Mouse (Mus musculus) embryonic fibroblast, embryonic 13.5 days (primary cell): Measurements from ENCODE around the gene Thbs3. TPM values are rescaled to one million over a fixed set of nuclear protein-coding genes. Genes with fewer than 3 reads are reported as not detected.

Experiments used
- H3K27ac ChIP-seq: 2 replicates; pipeline ENCODE4 v1.5.1; 2012; ENCODE audit warnings: low read length, control low read depth, inconsistent platforms; ENCODE audit not compliant: insufficient read depth
- H3K4me1 ChIP-seq: 2 replicates; pipeline ENCODE4 v1.6.1; 2011; ENCODE audit warnings: low read length; ENCODE audit not compliant: control insufficient read depth, insufficient read depth
- H3K4me3 ChIP-seq: 2 replicates; pipeline ENCODE4 v1.5.1; 2011; ENCODE audit warnings: mild to moderate bottlenecking, control low read depth, low read length; ENCODE audit not compliant: insufficient read depth
- CTCF ChIP-seq: IDR thresholded peaks from 2 replicates; pipeline ENCODE4 v1.5.1; 2011; ENCODE audit warnings: mild to moderate bottlenecking, control low read depth, low read length, moderate library complexity, borderline replicate concordance; ENCODE audit not compliant: insufficient read depth
- POLR2A ChIP-seq: IDR thresholded peaks from 2 replicates; pipeline ENCODE4 v1.6.1; 2011; ENCODE audit warnings: low read depth, mild to moderate bottlenecking, control low read depth, low read length, moderate library complexity
- polyA plus RNA-seq: library from polyadenylated mRNA; stranded (reverse); fragments of >200 nt; gene quantifications from 2 replicates; pipeline ENCODE4 v1.2.4, GENCODE M21; 2011; ENCODE audit warnings: low read depth; ENCODE audit not compliant: missing spikeins, insufficient read length

Gene Thbs3
- polyA plus RNA-seq, 1 experiment, result 83.1 TPM

DNA sequence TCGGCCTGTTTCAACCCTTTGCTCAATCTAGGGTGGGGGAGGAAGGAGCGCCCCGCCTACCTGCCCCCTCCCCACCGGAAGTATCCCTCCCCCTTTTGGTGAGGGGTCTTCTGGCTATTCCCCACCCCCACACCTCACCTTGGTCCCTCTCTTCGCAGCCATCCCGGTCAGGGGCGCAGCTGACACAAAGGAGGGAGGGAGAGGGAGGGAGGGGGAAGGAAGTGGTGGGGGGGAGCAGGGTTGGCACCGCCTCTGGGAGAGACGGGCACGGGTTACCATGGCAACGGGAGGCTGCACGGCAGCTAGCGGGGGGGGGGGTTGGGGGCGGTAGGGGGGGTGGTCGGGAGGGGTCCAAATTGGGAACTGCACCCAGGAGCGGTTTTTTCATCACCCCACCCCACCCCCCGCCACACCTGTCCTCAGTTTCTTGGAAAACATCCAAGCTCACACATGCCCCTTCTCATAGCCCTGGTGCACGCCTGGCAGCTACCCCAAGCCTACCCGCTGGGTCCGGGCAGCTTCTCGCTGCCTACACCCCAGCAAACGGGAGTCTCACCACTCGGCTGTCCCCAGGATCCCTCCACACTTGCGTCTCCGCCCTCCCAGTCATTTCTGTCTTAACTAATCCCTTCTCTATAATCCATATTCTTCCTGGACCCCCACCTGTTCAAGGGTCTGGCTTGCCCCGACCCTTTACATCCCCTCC lies 30.2 kb downstream of the Thbs3 start:
- H3K4me1 ChIP-seq, result peaks cover 4% of the 10 kb centered on the region; the same call in 1 of the 2 replicates
- TF ChIP-seq POLR2A, result peak; percentile 28; the same call in 1 of the 2 replicates
- no peak for TF ChIP-seq CTCF

DNA sequence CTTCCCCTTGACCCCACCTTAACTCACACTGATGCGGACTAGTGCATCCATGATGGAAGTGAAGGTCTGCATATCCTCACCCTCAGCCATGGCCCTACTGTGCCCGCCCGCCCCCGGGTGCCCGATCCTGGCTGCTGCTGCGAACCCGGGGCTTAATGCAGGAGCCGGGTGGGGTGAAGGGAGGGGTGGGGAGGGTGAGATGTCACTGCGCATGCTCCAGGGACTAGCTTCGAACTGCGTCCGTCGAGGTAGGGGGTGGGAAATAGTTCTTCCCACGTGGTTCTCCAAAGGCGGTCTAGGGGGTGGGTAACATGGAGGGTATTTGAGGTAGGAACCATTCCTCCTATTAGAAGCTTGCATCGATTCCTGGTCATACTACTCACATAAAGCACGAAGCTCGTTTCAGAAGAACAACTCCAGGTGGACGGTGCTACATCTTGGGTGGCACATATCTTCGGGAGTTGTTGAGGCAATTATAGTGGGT lies 30.8 kb downstream of the Thbs3 start, which contains the start of gene Krtcap2:
Gene Krtcap2, plus strand, starts transcription at position 279 of the 484 bp plus-strand sequence.
- H3K27ac ChIP-seq, result peak within 1 kb of the TSS; percentile 77
- TF ChIP-seq POLR2A (peak; percentile 48), CTCF (no peak)
- H3K4me3 ChIP-seq, result peak within 1 kb of the TSS; percentile 76
- peaks cover 4% of the 10 kb centered on the region; the same call in 1 of the 2 replicates for H3K4me1 ChIP-seq

More for the DNA sequence above, 30.2 kb downstream of the Thbs3 start:
- H3K27ac ChIP-seq, result peak overlapping the region; percentile 70
- peak overlapping the region; percentile 56 for H3K4me3 ChIP-seq

DNA sequence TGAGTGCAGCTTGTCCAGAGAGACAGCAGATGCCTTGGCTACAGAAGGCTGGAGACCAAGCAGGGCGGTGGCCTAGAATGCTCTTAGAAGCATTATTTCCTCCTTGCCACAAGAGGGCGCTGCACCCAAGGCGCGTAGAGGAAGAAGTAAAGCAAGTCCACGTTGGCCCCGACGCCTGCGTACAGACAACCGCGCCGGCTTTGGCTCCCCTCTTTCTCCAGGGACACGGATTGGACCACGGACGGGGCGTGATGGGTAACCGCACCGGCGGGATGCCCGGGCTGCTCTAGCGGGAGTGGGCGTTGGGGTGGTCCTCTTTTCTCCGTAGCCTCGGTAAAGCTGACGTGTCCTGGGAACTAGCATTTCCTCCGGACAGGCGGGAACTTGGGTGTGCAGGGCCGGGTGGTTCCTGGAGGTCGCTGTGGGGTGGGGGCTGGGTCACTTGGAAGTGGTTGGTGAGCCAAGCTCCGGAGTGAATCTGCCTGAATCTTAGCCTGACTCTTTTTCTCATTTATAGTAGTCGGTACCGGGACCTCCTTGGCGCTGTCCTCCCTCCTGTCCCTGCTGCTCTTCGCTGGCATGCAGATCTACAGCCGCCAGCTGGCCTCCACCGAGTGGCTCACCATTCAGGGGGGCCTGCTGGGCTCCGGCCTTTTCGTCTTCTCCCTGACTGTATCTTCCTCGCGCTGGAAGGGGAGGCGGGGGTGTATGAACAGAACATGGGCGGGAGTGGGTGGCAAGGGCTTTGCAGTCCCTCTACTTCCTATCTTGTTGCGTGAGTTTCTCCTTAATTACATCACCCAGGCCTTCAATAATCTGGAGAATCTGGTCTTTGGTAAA lies 31.5 kb downstream of the Thbs3 start, which contains the start of gene Trim46:
Gene Trim46, minus strand, starts transcription at position 49 of the 840 bp plus-strand sequence.
- Histone ChIP-seq H3K27ac (peak within 1 kb of the TSS; percentile 77), H3K4me3 (peak within 1 kb of the TSS; percentile 76), H3K4me1 (peaks cover 4% of the 10 kb centered on the region; the same call in 1 of the 2 replicates)
- TF ChIP-seq CTCF (peak; percentile 91; the same call in 1 of the 2 replicates), POLR2A (peak; percentile 63)

DNA sequence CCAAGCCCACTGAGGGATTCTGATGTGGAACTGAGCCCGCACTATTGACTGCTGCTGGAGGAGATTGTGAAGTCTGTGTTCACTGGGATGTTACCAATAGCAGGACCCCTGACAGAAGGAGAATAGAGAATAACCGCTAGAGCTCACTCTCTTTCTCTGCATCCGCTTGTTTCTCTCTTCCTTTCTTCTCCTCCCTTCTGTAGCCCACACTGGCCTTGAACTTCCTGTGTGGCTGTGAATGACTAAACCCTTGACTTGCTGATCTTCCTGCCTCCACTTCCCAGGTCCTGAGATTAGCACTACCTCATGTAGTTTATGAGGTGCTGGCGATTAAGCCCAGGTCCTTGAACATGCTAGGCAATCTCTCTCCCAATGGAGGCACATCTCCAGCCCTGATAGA lies 32.5 kb downstream of the Thbs3 start:
- H3K4me1 ChIP-seq, result peaks cover 4% of the 10 kb centered on the region; the same call in 1 of the 2 replicates
- TF ChIP-seq CTCF (no peak), POLR2A (0 out of 2 replicates have a peak, but pooled peaks have one; percentile 24)
- peak overlapping the region; percentile 76 for H3K4me3 ChIP-seq
- H3K27ac ChIP-seq, result peak overlapping the region; percentile 15; the same call in 1 of the 2 replicates

DNA sequence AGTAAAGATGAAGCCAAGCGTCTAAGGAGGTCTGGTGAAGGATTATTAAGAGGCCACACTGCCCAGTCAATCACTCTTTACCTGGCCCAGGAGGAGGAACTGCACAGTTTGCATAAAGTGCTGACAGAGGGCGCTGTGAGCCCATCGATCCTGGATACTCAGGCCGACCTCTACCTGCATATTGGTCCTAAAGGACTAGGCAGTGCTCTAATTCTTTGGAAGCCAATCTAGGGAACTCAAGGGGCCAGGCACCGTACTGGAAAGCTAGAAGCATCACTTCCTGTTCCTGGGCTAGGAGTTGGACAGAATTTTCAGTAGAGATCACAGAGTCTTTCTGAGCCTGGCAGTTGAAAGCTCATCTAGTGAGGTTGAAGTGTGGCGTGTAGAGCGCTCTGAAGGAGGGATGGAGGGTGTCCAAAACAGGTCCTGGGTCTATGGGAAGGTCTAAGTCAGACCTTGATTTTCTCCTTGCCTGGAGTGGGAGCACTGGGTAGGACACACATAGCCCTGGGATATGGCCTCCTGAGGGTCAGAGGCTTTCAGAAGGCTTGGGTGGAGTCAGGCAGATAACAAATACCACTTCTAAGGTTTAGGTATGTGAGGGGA lies 35.6 kb downstream of the Thbs3 start:
- no peak overlapping the region for H3K27ac ChIP-seq

DNA sequence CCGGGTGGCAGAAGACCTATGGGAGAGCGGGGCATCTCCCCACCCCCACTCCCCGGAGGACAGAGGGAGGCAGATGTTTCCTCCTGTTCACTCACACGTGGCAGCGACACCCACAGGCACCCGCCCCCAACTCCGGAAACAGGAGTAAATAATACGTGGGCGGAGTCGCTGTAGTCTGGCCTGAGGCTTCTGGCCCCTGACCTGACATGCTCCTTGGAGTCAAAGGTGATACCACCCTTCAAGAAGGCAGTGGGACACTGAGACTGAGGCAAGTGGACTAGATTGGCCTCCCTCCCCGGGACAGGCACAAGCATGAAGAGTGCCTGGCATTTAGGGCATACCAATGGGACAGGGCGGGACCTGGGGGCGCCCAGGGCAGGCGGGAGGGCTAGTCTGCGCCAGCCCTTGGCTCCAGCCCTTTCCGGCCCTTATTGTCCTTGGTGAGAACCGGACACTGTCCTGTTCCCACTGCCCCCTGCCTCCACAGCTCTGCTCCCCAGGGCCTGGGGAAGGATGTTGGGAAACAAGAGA lies 36.5 kb downstream of the Thbs3 start:
- no peak overlapping the region for H3K4me3 ChIP-seq
- H3K27ac ChIP-seq, result no peak overlapping the region
- H3K4me1 ChIP-seq, result peaks cover 4% of the 10 kb centered on the region; the same call in 1 of the 2 replicates
- no peak for TF ChIP-seq CTCF
- no peak for TF ChIP-seq POLR2A

More for the DNA sequence above, 35.6 kb downstream of the Thbs3 start:
- Histone ChIP-seq H3K4me3 (no peak overlapping the region), H3K4me1 (peaks cover 4% of the 10 kb centered on the region; the same call in 1 of the 2 replicates)
- TF ChIP-seq CTCF (peak; percentile 66; the same call in 1 of the 2 replicates), POLR2A (peak; percentile 47)

DNA sequence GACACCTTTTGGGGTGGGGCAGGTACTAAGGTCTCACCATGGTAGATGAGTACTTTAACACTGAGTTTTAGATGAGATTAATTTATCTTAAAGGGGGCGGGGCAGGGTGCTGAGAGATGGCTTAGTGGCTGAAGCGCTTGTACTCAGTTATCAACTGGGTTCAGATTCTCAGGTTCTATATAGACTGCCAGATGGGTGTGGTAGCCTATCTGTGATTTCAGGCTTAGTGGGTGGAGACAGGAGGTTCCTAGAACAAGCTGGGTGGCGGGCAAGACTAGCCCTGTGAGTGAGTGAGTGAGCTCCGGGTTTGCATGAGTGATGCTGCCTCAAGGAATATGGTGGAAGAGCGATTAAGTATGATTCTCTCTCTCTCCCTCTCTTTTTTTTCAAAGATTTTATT lies 40.0 kb downstream of the Thbs3 start:
- H3K4me1 ChIP-seq, result no peaks in the 10 kb centered on the region
- no peak overlapping the region for H3K27ac ChIP-seq
- no peak for TF ChIP-seq POLR2A
- TF ChIP-seq CTCF, result no peak
- H3K4me3 ChIP-seq, result no peak overlapping the region

DNA sequence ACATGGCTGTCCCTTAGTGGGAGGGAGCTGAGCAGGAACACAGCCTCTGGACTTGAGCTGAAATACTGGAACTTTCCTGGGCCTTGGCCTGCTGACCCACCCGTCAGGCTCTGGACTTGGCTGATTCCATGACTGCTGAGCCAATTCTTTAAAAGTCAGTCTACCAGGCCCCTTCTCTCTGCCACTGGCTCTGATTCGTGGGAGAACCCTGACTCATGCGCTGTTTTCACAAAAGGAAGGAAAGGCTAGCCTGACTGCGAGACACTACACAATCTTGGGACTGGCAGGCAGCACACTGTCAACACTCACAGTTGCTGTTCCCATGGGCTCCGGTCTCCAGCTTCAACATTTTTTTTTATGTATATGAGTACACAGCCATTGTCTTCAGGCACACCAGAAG lies 41.2 kb downstream of the Thbs3 start:
- no peak overlapping the region for H3K4me3 ChIP-seq
- no peaks in the 10 kb centered on the region for H3K4me1 ChIP-seq
- H3K27ac ChIP-seq, result no peak overlapping the region
- no peak for TF ChIP-seq CTCF
- no peak for TF ChIP-seq POLR2A

DNA sequence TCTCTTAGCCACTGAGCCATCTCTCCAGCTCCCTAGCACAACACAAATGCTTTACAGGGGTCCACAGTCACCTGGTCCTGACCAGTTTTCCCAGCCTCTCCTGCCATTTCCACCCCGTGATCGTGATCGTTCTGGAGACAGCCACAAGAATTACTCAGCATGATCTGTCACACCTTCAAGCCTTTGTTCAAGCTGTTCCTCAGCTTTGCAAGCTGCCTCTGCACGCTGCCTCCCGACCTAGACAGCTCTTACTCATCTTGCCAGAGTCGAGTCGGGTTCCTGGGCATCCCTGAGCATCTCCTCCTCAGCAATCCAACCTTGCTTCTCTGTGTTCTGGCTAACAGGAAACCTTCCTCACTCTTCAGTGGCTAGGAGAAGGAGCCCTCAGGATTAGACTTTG lies 44.1 kb downstream of the Thbs3 start, which contains the start of gene Dpm3:
Gene Dpm3, plus strand, starts transcription at position 283 of the 400 bp plus-strand sequence.
- no peaks in the 10 kb centered on the region for H3K4me1 ChIP-seq
- H3K27ac ChIP-seq, result no peak within 1 kb of the TSS
- H3K4me3 ChIP-seq, result no peak within 1 kb of the TSS
- TF ChIP-seq CTCF (no peak), POLR2A (no peak)
